Mouse (Mus musculus): ENCODE data around the gene Mpzl1.

DNA sequence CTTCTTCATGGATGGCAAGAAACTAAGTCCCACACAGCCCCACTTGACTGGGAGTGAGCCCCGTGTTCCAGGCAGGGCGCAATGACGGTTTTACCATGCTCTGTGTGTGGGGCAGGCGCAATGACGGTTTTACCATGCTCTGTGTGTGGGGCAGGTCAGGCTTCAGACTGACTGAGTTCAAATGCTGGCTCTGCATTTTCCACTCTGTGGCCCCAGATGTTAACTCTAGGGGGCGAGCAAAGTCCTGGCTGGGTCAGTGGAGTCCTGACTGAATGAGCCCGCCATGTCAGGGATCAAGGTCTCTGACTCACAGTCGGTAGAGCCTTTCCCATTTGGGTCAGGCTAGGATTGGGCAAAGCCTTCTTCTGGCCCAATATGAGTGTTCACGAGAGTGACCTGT lies 38.0 kb upstream of the Mpzl1 start:
- no peak for TF ChIP-seq EP300 (IDR thresholded peaks at IDR 0.05)
- TF ChIP-seq CTCF (IDR thresholded peaks at IDR 0.05): peak; percentile 43
